Mouse (Mus musculus) ES-E14 (cell line): Measurements from ENCODE around the gene Snai3. TPM values are rescaled to one million over a fixed set of nuclear protein-coding genes. Genes with fewer than 3 reads are reported as not detected.

Source experiments
- DNase-seq: peaks from one replicate; pipeline ENCODE4 v3.0.0-alpha.2; 2013; ENCODE audit warnings: low read depth, low spot score
- H3K27ac ChIP-seq: 2 replicates; pipeline ENCODE4 v1.5.1; 2012; ENCODE audit warnings: low read depth, mild to moderate bottlenecking, low read length, moderate library complexity, mixed read lengths; ENCODE audit not compliant: poor library complexity, insufficient read depth, severe bottlenecking
- H3K36me3 ChIP-seq: 2 replicates; pipeline ENCODE4 v1.6.1; 2012; ENCODE audit warnings: mild to moderate bottlenecking, low read length, moderate library complexity, mixed read lengths; ENCODE audit not compliant: control insufficient read depth, poor library complexity, insufficient read depth, severe bottlenecking
- H3K4me1 ChIP-seq, 2 experiments: fragments of 150-350 bp in 1 of 2; sonication (generic) in 1 of 2; 2 replicates each; pipeline ENCODE4 v1.6.1; 2012; ENCODE audit warnings: low read length in 2 of 2, mild to moderate bottlenecking in 1 of 2, mixed read lengths in 1 of 2; ENCODE audit not compliant: control insufficient read depth in 2 of 2, insufficient read depth in 2 of 2, poor library complexity in 1 of 2
- H3K4me3 ChIP-seq, 2 experiments: fragments of 150-350 bp in 1 of 2; sonication (generic) in 1 of 2; 2 replicates each; pipeline ENCODE4 v1.5.1; 2012; ENCODE audit warnings: low read length in 2 of 2, low read depth in 1 of 2, mild to moderate bottlenecking in 1 of 2, mixed read lengths in 1 of 2; ENCODE audit not compliant: insufficient read depth in 1 of 2, poor library complexity in 1 of 2, severe bottlenecking in 1 of 2
- H3K9ac ChIP-seq: 2 replicates; pipeline ENCODE4 v1.6.1; 2012; ENCODE audit warnings: low read depth, mild to moderate bottlenecking, low read length, mixed read lengths; ENCODE audit not compliant: poor library complexity, insufficient read depth, severe bottlenecking
- H3K9me3 ChIP-seq: fragments of 150-350 bp; sonication (generic); 2 replicates; pipeline ENCODE4 v1.6.1; 2012; ENCODE audit warnings: low read depth, mild to moderate bottlenecking, low read length; ENCODE audit not compliant: control insufficient read depth, insufficient read depth
- CHD2 ChIP-seq: IDR thresholded peaks from 2 replicates; pipeline ENCODE4 v1.6.1; 2014; ENCODE audit warnings: mild to moderate bottlenecking, low read depth, low read length, inconsistent platforms
- HCFC1 ChIP-seq: IDR thresholded peaks from 2 replicates; pipeline ENCODE4 v1.6.1; 2012; ENCODE audit warnings: low read length, inconsistent platforms, borderline replicate concordance; ENCODE audit not compliant: insufficient read depth
- MAFK ChIP-seq: IDR thresholded peaks from 2 replicates; pipeline ENCODE4 v1.6.1; 2014; ENCODE audit warnings: mild to moderate bottlenecking, low read depth, low read length, inconsistent platforms; ENCODE audit not compliant: insufficient read depth
- ZC3H11A ChIP-seq: IDR thresholded peaks from 2 replicates; pipeline ENCODE4 v1.6.1; 2012; ENCODE audit warnings: low read depth, mild to moderate bottlenecking, inconsistent platforms, low read length, borderline replicate concordance
- ZNF384 ChIP-seq: IDR thresholded peaks from 2 replicates; pipeline ENCODE4 v1.6.1; 2012; ENCODE audit warnings: low read depth, low read length, inconsistent platforms
- in situ Hi-C, 2 experiments: fragments of 600-800 bp; cut with MboI; formaldehyde crosslinking; loops; one replicate each; pipeline ENCODE4 v1.15.1; 2025; ENCODE audit warnings: low sequenced_read_pairs in 2 of 2, inconsistent platforms in 1 of 2; ENCODE audit not compliant: unreplicated experiment in 2 of 2
- total RNA-seq: library from RNA; depleted of rRNA; stranded (reverse); fragments of 300-350 nt; gene quantifications from 2 replicates; pipeline ENCODE4 v1.2.3, GENCODE M21; 2012

Snai3 gene
- total RNA-seq, 1 experiment = 4.2 TPM

DNA sequence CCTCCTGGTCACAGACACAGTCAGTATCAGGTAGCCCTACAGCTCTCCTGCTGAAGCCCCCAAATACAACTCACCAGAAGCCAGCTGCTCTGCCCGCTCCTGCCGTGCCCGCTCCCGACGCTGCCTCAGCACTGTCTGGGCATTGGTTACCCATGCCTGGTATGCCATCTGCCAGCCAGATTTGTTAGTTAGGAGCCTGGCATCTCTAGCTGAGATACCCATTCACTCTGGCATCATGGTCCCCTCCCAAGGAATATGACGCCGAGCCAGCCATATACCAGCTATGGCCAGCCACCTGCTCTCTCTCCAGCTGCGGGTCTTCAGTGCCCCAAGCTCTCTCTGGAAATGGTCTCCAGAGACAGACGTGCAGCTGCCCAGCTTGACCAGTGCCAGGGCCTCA lies 27.9 kb upstream of the Snai3 start:
- Histone ChIP-seq H3K36me3 (peaks cover 90% of the 10 kb centered on the region), H3K4me3 (no peak overlapping the region), H3K9ac (no peak overlapping the region), H3K9me3 (no peaks in the 10 kb centered on the region), H3K27ac (no peak overlapping the region), H3K4me1 (peaks cover 0 to 2% of the 10 kb centered on the region in 2 experiments; a peak in 1 of 4 replicates)
- DNase-seq = no peak
- in situ Hi-C loops = no loop called here
- no peak for TF ChIP-seq CHD2
- no peak for TF ChIP-seq ZNF384
- no peak for TF ChIP-seq ZC3H11A
- no peak for TF ChIP-seq HCFC1
- TF ChIP-seq MAFK = no peak

DNA sequence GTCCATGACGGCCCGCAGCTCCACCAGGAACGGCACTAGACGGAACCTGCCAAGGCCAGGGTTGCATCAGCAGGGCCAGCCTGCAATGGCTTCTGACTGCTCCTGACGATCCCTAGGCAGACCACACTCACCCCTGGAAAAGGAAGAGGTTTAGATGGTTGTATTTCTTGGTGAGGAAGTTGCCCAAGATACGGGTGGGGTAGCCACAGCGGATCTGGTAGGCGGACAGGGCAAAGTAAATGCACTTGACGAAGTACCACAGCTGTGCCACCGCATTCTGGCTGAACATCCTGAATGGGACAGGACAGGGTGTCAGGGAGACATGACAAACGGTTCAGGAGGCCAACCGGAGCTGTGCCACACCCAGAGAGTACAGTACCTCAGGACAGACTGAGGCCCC lies 24.3 kb upstream of the Snai3 start:
- no peak for TF ChIP-seq CHD2
- no peak for TF ChIP-seq MAFK
- no peak for TF ChIP-seq ZC3H11A
- no peak for TF ChIP-seq ZNF384
- TF ChIP-seq HCFC1 = no peak
- in situ Hi-C loops = no loop called here
- DNase-seq = no peak
- H3K36me3 ChIP-seq = peaks cover 96% of the 10 kb centered on the region
- H3K27ac ChIP-seq = no peak overlapping the region
- no peak overlapping the region for H3K4me3 ChIP-seq
- H3K4me1 ChIP-seq = no peaks in the 10 kb centered on the region
- no peak overlapping the region for H3K9ac ChIP-seq
- H3K9me3 ChIP-seq = no peaks in the 10 kb centered on the region

DNA sequence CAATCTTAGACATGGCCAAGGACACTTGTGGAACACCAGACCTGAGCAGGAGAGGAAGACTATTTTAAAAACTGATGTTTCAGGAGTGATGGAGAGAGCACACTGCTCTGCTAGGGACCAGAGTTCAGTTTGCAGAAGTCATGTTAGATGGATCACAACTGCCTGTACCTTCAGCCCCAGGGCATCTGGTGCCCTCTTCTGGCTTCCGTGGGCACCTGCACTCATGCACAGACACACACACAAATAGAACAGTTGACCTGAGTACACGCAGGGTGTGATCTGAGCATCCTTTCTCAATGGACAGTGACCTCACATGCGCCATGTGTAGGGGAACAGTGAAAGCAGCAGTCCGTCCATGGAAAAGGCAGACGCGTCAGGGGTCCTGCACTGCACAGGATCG lies 23.3 kb upstream of the Snai3 start:
- Histone ChIP-seq H3K4me1 (no peaks in the 10 kb centered on the region), H3K9ac (no peak overlapping the region), H3K27ac (no peak overlapping the region), H3K9me3 (no peaks in the 10 kb centered on the region), H3K4me3 (no peak overlapping the region), H3K36me3 (peaks cover 97% of the 10 kb centered on the region)
- no peak for DNase-seq
- TF ChIP-seq HCFC1 (no peak), MAFK (no peak), ZNF384 (no peak), ZC3H11A (no peak), CHD2 (no peak)
- in situ Hi-C loops = no loop called here

DNA sequence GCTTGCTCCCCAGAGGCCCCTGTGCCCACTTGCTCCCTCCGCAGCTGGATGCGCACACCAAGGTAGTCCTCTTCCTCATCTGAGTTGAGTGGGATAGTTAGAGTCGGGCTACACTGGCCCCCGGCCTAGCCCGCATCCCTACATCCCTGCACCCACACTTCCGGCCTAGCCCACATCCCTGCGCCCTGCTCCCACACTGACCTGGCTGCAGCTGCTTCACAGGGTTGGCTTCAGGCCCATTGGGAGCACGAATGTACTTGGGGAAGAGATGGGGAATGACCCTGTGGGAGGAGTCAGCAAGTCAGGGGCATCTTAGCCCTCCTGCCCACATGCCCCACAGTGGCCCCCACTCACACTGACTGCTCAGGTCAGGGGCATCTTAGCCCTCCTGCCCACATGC lies 21.9 kb upstream of the Snai3 start:
- H3K4me1 ChIP-seq = no peaks in the 10 kb centered on the region
- H3K9me3 ChIP-seq = no peaks in the 10 kb centered on the region
- H3K4me3 ChIP-seq = no peak overlapping the region
- H3K27ac ChIP-seq = no peak overlapping the region
- no peak for DNase-seq
- peaks cover 88% of the 10 kb centered on the region for H3K36me3 ChIP-seq
- TF ChIP-seq MAFK = no peak
- no peak for TF ChIP-seq CHD2
- no peak for TF ChIP-seq ZNF384
- TF ChIP-seq HCFC1 = no peak
- no peak for TF ChIP-seq ZC3H11A
- in situ Hi-C loops = no loop called here
- H3K9ac ChIP-seq = no peak overlapping the region
